Mouse (Mus musculus) ZHBTc4 (cell line): Measurements from ENCODE around the gene Dbnl.
A peak's percentile ranks its signal among the peaks of the same experiment; 100 is the strongest.

Experiments
- DNase-seq: peaks from one replicate; pipeline ENCODE4 v3.0.0-alpha.2; 2011; ENCODE audit warnings: low read depth, low spot score

Gene Dbnl

GRCm38 (mm10) chr11:5836126-5836525 is 47.8 kb downstream of the Dbnl start:
- DNase-seq: peak; percentile 36

- DNase-seq: peak; percentile 98
Observed at GRCm38 (mm10) chr11:5837251-5838246, 49.3 kb downstream of the Dbnl start, which contains the start of gene Polm. Gene Polm, minus strand, starts transcription at chr11:5838016.

- peak; percentile 29 for DNase-seq
Observed at GRCm38 (mm10) chr11:5840346-5840745, 52.1 kb downstream of the Dbnl start.

GRCm38 (mm10) chr11:5841751-5842150 is 53.5 kb downstream of the Dbnl start:
- no peak for DNase-seq

- DNase-seq: peak; percentile 61
Observed at GRCm38 (mm10) chr11:5843131-5843530, 54.8 kb downstream of the Dbnl start.

GRCm38 (mm10) chr11:5846639-5847345 is 58.5 kb downstream of the Dbnl start:
- peak; percentile 63 for DNase-seq

- no peak for DNase-seq
Observed at GRCm38 (mm10) chr11:5848741-5849140, 60.5 kb downstream of the Dbnl start.

GRCm38 (mm10) chr11:5849316-5849715 is 61.0 kb downstream of the Dbnl start:
- no peak for DNase-seq

- no peak for DNase-seq
Observed at GRCm38 (mm10) chr11:5850452-5850851, 62.2 kb downstream of the Dbnl start.
